Comparison of ENCODE assay signal across 13 mouse cellular contexts in the genomic region with DNA sequence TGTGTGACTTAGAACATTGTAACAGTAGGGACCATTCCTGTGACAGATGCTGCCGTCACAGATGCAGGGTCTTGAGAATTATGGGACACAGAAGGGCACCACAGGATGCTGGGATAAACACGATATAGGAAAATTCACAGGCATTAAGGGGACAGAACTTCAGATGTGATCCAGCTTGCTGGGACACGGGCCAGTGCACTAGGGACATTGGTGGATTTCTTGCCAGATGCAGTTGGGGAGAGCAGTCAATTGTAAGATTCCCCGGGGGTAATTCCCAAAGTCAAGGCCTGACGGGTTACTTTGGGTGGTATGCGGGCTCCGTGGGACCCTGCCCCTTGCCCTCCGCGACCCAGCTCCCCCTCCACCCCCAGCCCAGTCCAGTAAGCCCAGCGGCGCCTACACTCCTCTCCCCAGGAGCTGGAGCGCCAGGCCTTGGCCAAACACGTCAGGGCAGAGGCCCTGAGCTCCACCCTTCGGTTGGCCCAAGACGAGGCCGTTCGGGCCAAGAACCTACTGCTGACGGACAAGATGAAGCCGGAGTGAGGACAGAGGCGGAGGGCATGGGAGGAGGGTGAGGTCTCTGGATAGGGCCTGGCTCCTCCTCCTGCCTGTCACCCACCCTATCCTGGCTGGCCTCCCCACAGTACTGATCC. TPM values are rescaled to one million over a fixed set of nuclear protein-coding genes. Genes with fewer than 3 reads are reported as not detected.
DNase-seq lines count a peak whose midpoint lies in the region; ATAC-seq and TF ChIP-seq lines count a peak whose summit lies in the region.
"Had no signal": no experiment of that assay in that cellular context is flagged by ENCODE, and none has a peak within 500 bp of the region (broad histone marks: within the 10 kb centered on the region; RNA-seq: fewer than 3 reads in every experiment).

No protein-coding gene starts in this region.

- peaks cover 11% of the 10 kb centered on the region; the same call in 1 of the 2 replicates for H3K36me3 ChIP-seq in kidney, postnatal 0 days (ENCODE audit: insufficient read depth, low read length)
- H3K36me3 ChIP-seq in kidney, embryonic 16.5 days (ENCODE audit: insufficient read depth, low read length): no peaks in the 10 kb centered on the region
- H3K36me3 ChIP-seq: liver, embryonic 12.5 days had no signal

- DNase-seq in adrenal gland, adult 2 months: peak; percentile 49
- no peak for DNase-seq in adrenal gland, adult 18-20 months (ENCODE audit: low spot score in 2 of 2)
- no peak for DNase-seq in kidney, postnatal 0 days (ENCODE audit: low spot score)
- peak; percentile 84 for DNase-seq in gastrocnemius, adult 2 months
- peak; percentile 61 for DNase-seq in lung, postnatal 14 days
- no peak for DNase-seq in left cerebral cortex, adult 8-10 months (ENCODE audit: low spot score in 2 of 2)
- DNase-seq in layer of hippocampus, adult 9-11 months: no peak
- DNase-seq: cerebellum, adult 11 months had no signal

- no peak overlapping the region for H3K9ac ChIP-seq in kidney, postnatal 0 days (ENCODE audit: low read depth, low read length)
- no peak overlapping the region for H3K9ac ChIP-seq in kidney, embryonic 16.5 days (replicated peaks; ENCODE audit: low read length)
- H3K9ac ChIP-seq: embryonic facial prominence, embryonic 15.5 days; liver, embryonic 12.5 days had no signal

- H3K27ac ChIP-seq in kidney, postnatal 0 days: peak overlapping the region; percentile 11; the same call in 1 of the 2 replicates
- H3K27ac ChIP-seq in kidney, embryonic 16.5 days (ENCODE audit: low read length): no peak overlapping the region
- peak overlapping the region; percentile 79 for H3K27ac ChIP-seq in gastrocnemius, adult 2 months
- H3K27ac ChIP-seq: embryonic facial prominence, embryonic 15.5 days; layer of hippocampus, adult 2 months; liver, embryonic 12.5 days had no signal

- WGBS in kidney, postnatal 0 days: 62% methylated on average over 20 of the region's 20 CpGs
- 59% methylated on average over 20 of the region's 20 CpGs for WGBS in kidney, embryonic 16.5 days

- no peak for TF ChIP-seq CTCF in kidney, postnatal 0 days (IDR thresholded peaks at IDR 0.05; ENCODE audit: low read depth)
- TF ChIP-seq CTCF in gastrocnemius, adult 2 months (IDR thresholded peaks at IDR 0.05): no peak

- no peak overlapping the region for H3K4me3 ChIP-seq in kidney, postnatal 0 days (replicated peaks; ENCODE audit: low read depth, low read length)
- H3K4me3 ChIP-seq in kidney, embryonic 16.5 days (ENCODE audit: low read length): no peak overlapping the region
- peak overlapping the region; percentile 9; the same call in 1 of the 2 replicates for H3K4me3 ChIP-seq in gastrocnemius, adult 2 months
- H3K4me3 ChIP-seq: embryonic facial prominence, embryonic 15.5 days; layer of hippocampus, adult 2 months; liver, embryonic 12.5 days had no signal

- H3K4me1 ChIP-seq in kidney, postnatal 0 days (replicated peaks; ENCODE audit: insufficient read depth, low read length): no peaks in the 10 kb centered on the region
- peaks cover 10% of the 10 kb centered on the region for H3K4me1 ChIP-seq in kidney, embryonic 16.5 days (ENCODE audit: insufficient read depth, low read length)

- no peak overlapping the region for H3K4me2 ChIP-seq in kidney, postnatal 0 days (ENCODE audit: low read length)
- H3K4me2 ChIP-seq in kidney, embryonic 16.5 days (replicated peaks; ENCODE audit: low read depth, low read length): no peak overlapping the region
- H3K4me2 ChIP-seq: embryonic facial prominence, embryonic 15.5 days; liver, embryonic 12.5 days had no signal

- ATAC-seq in kidney, postnatal 0 days (replicated peaks; ENCODE audit: low FRiP score, low read depth): no peak
- no peak for ATAC-seq in kidney, embryonic 16.5 days (ENCODE audit: low FRiP score, low TSS enrichment)
- ATAC-seq: liver, embryonic 12.5 days had no signal

- no peaks in the 10 kb centered on the region for H3K27me3 ChIP-seq in kidney, postnatal 0 days (ENCODE audit: insufficient read depth, low read length)
- no peaks in the 10 kb centered on the region for H3K27me3 ChIP-seq in kidney, embryonic 16.5 days (ENCODE audit: insufficient read depth, low read length)
- H3K27me3 ChIP-seq: embryonic facial prominence, embryonic 15.5 days had no signal

- intact Hi-C loops in gastrocnemius, adult 2 months (cut with DNase I): loop anchor here (5.0 to 10.0 kb wide), 2 partner anchors 60 to 213 kb away; partner anchors contain the start of genes Fuz and Vrk3

- H3K9me3 ChIP-seq in kidney, postnatal 0 days (replicated peaks; ENCODE audit: low read length): no peaks in the 10 kb centered on the region
- no peaks in the 10 kb centered on the region for H3K9me3 ChIP-seq in kidney, embryonic 16.5 days (ENCODE audit: low read length)
- H3K9me3 ChIP-seq: embryonic facial prominence, embryonic 15.5 days; liver, embryonic 12.5 days had no signal

RNA-seq across cellular contexts. Expression of gene Tsks, which starts 14.3 kb away (rescaled TPM):
- total RNA-seq in adrenal gland, adult 2 months (2021): not detected
- 0.13 and 0.31 TPM in 2 replicates for polyA plus RNA-seq in adrenal gland, adult 2 months (2012; rRNA removed)
- total RNA-seq in adrenal gland, adult 18-20 months (2021): not detected
- 0.13 and 0.14 TPM in 2 replicates for polyA plus RNA-seq in kidney, postnatal 0 days (2015; fragmentation: Nextera tagmentation; extraction: Ambion mirVana)
- polyA plus RNA-seq in kidney, embryonic 16.5 days (2015; fragmentation: Nextera tagmentation; extraction: Ambion mirVana): 0.10 and 0.24 TPM in 2 replicates
- not detected for total RNA-seq in gastrocnemius, adult 2 months (2021)
- 1 to 10 TPM; 2.0 to 2.5 (median 2.2) TPM for total RNA-seq in left cerebral cortex, adult 8-10 months (2022)
- polyA plus RNA-seq: liver, embryonic 12.5 days; small intestine, adult 2 months had no signal

RNA-seq across cellular contexts. Expression of gene Cpt1c, which starts 17.3 kb away (rescaled TPM):
- 10 to 100 TPM in 1 of 2 experiments, 1 to 10 TPM in 1; 7.3 to 13.5 TPM for total RNA-seq in adrenal gland, adult 2 months (2021)
- 29.6 and 37.5 TPM in 2 replicates for polyA plus RNA-seq in adrenal gland, adult 2 months (2012; rRNA removed)
- 10 to 100 TPM in 1 of 2 experiments, 1 to 10 TPM in 1; 9.3 to 12.8 TPM for total RNA-seq in adrenal gland, adult 18-20 months (2021)
- 13.2 and 13.7 TPM in 2 replicates for polyA plus RNA-seq in kidney, postnatal 0 days (2015; fragmentation: Nextera tagmentation; extraction: Ambion mirVana)
- 22.4 and 23.8 TPM in 2 replicates for polyA plus RNA-seq in kidney, embryonic 16.5 days (2015; fragmentation: Nextera tagmentation; extraction: Ambion mirVana)
- total RNA-seq in gastrocnemius, adult 2 months (2021): 1 to 10 TPM in 1 of 2 experiments, under 1 TPM in 1; 0.92 to 2.3 TPM
- total RNA-seq in left cerebral cortex, adult 8-10 months (2022): 100 to 1,000 TPM in 1 of 4 experiments, 10 to 100 TPM in 3; 95.5 to 101 (median 98.3) TPM

RNA-seq across cellular contexts. Expression of gene Ap2a1, which starts 28.0 kb away (rescaled TPM):
- 100 to 1,000 TPM in 1 of 2 experiments, 10 to 100 TPM in 1; 86.3 to 105 TPM for total RNA-seq in adrenal gland, adult 2 months (2021)
- 119 and 121 TPM in 2 replicates for polyA plus RNA-seq in adrenal gland, adult 2 months (2012; rRNA removed)
- total RNA-seq in adrenal gland, adult 18-20 months (2021): 10 to 100 TPM; 81.7 to 97.4 TPM
- polyA plus RNA-seq in kidney, postnatal 0 days (2015; fragmentation: Nextera tagmentation; extraction: Ambion mirVana): 55.8 and 55.9 TPM in 2 replicates
- 72.9 and 75.3 TPM in 2 replicates for polyA plus RNA-seq in kidney, embryonic 16.5 days (2015; fragmentation: Nextera tagmentation; extraction: Ambion mirVana)
- total RNA-seq in gastrocnemius, adult 2 months (2021): 10 to 100 TPM; 59.1 to 62.6 TPM
- 100 to 1,000 TPM; 312 to 359 (median 323) TPM for total RNA-seq in left cerebral cortex, adult 8-10 months (2022)

RNA-seq across cellular contexts. Expression of gene Prmt1, which starts 29.1 kb away (rescaled TPM):
- total RNA-seq in adrenal gland, adult 2 months (2021): 100 to 1,000 TPM; 166 to 234 TPM
- 101 and 122 TPM in 2 replicates for polyA plus RNA-seq in adrenal gland, adult 2 months (2012; rRNA removed)
- total RNA-seq in adrenal gland, adult 18-20 months (2021): 100 to 1,000 TPM; 203 to 216 TPM
- polyA plus RNA-seq in kidney, postnatal 0 days (2015; fragmentation: Nextera tagmentation; extraction: Ambion mirVana): 414 and 449 TPM in 2 replicates
- polyA plus RNA-seq in kidney, embryonic 16.5 days (2015; fragmentation: Nextera tagmentation; extraction: Ambion mirVana): 681 and 701 TPM in 2 replicates
- 100 to 1,000 TPM; 126 to 136 TPM for total RNA-seq in gastrocnemius, adult 2 months (2021)
- total RNA-seq in left cerebral cortex, adult 8-10 months (2022): 100 to 1,000 TPM; 153 to 178 (median 175) TPM

RNA-seq across cellular contexts. Expression of gene Irf3, which starts 40.1 kb away (rescaled TPM):
- total RNA-seq in adrenal gland, adult 2 months (2021): 100 to 1,000 TPM; 105 to 130 TPM
- polyA plus RNA-seq in adrenal gland, adult 2 months (2012; rRNA removed): 93.3 and 98.1 TPM in 2 replicates
- 100 to 1,000 TPM; 128 to 131 TPM for total RNA-seq in adrenal gland, adult 18-20 months (2021)
- 73.6 and 76.0 TPM in 2 replicates for polyA plus RNA-seq in kidney, postnatal 0 days (2015; fragmentation: Nextera tagmentation; extraction: Ambion mirVana)
- 109 TPM in 2 replicates for polyA plus RNA-seq in kidney, embryonic 16.5 days (2015; fragmentation: Nextera tagmentation; extraction: Ambion mirVana)
- 10 to 100 TPM; 18.4 to 18.9 TPM for total RNA-seq in gastrocnemius, adult 2 months (2021)
- 10 to 100 TPM; 23.6 to 42.1 (median 32.8) TPM for total RNA-seq in left cerebral cortex, adult 8-10 months (2022)

Comparison
In these comparisons a context has a peak if more than half of its experiments do, and no peak if none do; other contexts are left out.
1. DNase-seq: peak in adrenal gland, adult 2 months (single experiment), gastrocnemius, adult 2 months (single experiment) and lung, postnatal 14 days (single experiment); none in adrenal gland, adult 18-20 months (0 of 2), kidney, postnatal 0 days (single experiment), left cerebral cortex, adult 8-10 months (0 of 2) and layer of hippocampus, adult 9-11 months (single experiment).
2. RNA of gene Cpt1c, which starts 17.3 kb away (total RNA-seq): 95.5 to 101 TPM in left cerebral cortex, adult 8-10 months; 7.3 to 13.5 TPM in adrenal gland, adult 2 months, 9.3 to 12.8 TPM in adrenal gland, adult 18-20 months and 0.92 to 2.3 TPM in gastrocnemius, adult 2 months; every median in the first group is over 4 times any median in the second.